Mouse (Mus musculus): ENCODE measurements at regions not wholly inside any gene's neighbourhood (a gene's known extent, or its start where the extent isn't known, plus 50 kb on each side); places are given as distances from the start of the nearest gene placed in this dataset.
"Not testable (repeated sequence)": the region's sequence is repeated elsewhere in the genome, so short reads cannot be mapped to it uniquely, and the experiment has no call there.

DNA sequence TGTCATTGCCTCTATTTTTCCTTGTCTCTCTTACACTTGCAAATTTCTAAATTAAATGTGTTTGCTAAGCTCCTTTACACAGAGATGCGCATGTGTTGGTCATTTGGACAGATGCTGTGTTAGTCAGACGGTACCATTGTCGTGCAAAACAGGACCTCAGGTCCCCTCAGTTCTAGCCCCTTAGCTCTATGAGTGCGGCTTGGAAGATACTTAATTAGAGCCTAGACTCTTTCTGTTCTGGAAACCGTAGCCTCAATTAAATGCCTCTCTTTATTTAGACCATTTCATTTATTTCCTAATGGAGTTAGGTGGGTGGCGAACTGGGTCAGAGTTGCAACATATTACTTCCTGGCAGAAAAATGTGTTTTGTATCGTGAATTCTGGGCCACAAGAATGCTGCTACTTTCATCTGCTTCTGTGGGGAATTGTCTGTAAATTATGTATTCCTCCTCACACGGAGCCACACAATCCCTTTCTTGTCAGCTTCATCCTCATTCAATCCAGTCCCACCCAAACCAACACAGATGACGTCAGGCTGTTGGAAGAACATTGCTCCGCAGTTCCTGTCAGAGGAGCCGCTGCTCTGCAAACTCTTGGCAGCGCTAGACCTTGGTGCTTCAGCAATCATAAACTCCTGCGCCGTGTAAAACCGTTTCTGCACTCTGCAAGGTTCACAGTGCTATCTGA, 345.4 kb upstream of the Nova1 start:
- DNase-seq (ENCODE audit: low spot score in 2 of 2): peak; percentile 34 to 74

GRCm38 (mm10) chr12:47163171-47163570, 344.4 kb upstream of the Nova1 start:
- no peak for DNase-seq (ENCODE audit: low spot score in 2 of 2)

DNA sequence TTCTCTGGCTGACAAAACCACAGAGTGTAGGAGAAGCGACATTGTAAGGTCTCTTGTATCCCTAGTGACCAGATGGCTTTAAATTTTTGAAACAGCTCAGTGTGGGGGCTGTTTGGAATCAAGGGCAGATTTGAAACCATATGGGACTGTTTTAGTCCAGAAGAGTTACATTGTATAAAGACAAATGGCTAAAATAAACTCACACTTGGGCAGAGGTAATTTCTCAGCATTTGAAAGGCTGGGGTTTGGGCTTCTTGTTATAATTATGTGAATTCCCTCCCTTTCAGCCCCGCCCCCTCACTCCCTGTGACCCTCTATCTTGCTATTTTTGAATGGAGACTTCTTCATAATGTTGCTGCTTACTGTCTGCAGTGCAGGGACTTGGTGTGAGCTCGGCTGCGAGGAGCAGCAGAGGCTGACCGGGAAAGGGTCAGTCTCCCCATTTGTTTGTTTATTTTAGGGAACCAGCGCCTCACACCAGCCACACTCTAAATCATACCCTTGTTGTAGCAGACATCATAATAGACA, 344.0 kb upstream of the Nova1 start:
- peak in 1 of 2 experiments; percentile 41 for DNase-seq (ENCODE audit: low spot score in 2 of 2)

GRCm38 (mm10) chr12:47160626-47161025, 341.9 kb upstream of the Nova1 start:
- DNase-seq (ENCODE audit: low spot score in 2 of 2): no peak

DNA sequence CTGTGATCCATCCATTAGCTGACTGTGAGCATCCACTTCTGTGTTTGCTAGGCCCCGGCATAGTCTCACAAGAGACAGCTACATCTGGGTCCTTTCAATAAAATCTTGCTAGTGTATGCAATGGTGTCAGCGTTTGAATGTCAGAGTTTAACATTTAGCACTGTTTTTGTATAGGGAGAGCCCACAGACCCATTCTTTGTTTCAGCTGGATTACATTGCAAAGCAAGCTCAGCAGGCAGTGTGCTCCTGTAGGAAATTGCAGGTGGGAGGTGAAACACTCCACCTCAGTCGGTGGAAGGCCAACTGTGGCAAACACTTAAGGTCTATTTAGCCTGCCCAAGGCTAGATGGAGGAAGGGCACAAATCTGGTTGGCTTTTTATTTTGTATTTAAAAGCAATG, 337.2 kb upstream of the Nova1 start:
- DNase-seq (ENCODE audit: low spot score in 2 of 2): not testable (repeated sequence)

DNA sequence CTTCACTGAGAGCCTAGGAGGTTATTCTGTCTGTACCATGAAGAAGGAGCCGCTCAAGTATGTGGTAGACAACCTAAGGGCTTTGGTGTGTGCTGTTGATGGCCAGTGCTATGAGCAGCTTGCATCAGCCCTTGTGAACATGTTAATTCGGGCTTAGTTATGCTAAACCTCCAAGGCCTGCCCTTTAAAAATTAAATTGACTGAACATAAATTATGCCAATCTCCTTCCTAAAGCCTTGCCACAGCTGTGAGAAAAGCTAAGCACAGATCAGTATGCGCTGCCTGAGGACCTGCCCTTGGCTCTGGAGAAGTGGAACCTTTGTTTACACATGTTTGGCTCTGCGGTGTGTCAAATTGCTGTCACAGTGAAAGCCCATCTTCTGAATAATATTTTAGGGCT, 321.9 kb upstream of the Nova1 start:
- no peak for DNase-seq (ENCODE audit: low spot score in 2 of 2)

DNA sequence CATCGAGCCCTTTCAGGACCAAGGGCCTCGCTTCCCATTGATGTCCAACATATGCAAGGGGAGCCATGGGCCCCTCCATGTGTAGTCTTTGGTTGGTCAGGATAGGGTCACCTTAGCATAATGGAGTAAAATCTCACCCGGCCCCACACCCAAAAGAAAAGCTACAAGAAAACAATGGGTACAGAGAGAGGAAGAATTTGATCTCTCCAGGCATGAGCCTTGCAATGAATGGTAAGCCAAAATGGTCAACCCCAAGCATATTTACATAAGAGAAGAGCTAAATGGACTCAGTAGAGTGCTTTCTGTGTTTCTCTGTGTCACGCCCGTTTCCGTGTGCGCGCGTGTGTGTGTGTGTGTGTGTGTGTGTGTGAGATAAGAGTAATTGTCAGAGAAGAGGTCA, 311.1 kb upstream of the Nova1 start:
- no peak for DNase-seq (ENCODE audit: low spot score in 2 of 2)

DNA sequence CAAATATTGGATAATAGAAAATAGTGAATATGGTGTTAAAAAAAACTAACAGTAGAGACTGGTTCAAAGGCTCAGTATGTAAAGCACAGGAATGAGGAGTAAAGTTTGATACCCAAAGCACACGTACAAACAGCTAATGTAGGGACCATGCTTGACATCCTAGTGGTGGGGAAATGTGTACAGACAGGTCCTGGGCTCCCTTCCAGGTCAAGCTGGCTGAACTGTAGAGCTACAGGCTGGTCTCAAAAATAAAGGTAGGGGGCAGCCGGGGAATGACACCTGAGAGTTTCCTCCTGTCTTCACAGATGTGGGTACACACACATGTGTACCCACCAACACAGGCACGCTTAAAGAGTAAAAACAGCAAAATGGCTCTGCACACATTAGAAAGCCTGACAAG, 309.9 kb upstream of the Nova1 start:
- DNase-seq (ENCODE audit: low spot score in 2 of 2): no peak

- DNase-seq (ENCODE audit: low spot score in 2 of 2): no peak
Measured at GRCm38 (mm10) chr12:47121426-47121825, 302.7 kb upstream of the Nova1 start.

- no peak for DNase-seq (ENCODE audit: low spot score in 2 of 2)
Measured at GRCm38 (mm10) chr12:47117504-47117903, 298.8 kb upstream of the Nova1 start.

GRCm38 (mm10) chr12:47089234-47089633, 270.5 kb upstream of the Nova1 start:
- no peak for DNase-seq (ENCODE audit: low spot score in 2 of 2)

DNA sequence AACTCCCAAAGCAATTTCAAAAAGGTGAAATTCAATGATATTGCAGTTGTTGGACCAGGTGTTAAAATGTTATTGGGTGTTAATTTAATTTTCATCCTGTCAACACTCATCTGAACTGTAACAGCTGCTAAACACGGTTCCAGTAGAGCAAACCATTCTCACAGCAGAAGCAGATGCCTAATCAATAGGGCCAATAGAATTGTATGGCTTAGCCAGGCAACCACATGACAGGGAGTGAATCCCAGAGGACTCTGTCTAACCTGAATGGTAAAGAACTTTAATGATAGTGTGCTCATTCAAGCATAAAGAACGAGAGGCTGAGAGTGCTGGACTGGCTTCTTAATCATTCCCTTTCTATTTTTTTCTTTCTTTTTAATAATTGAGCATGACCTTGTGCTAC, 256.2 kb upstream of the Nova1 start:
- no peak for DNase-seq (ENCODE audit: low spot score in 2 of 2)

GRCm38 (mm10) chr12:47052474-47052873, 233.7 kb upstream of the Nova1 start:
- DNase-seq (ENCODE audit: low spot score in 2 of 2): no peak

DNA sequence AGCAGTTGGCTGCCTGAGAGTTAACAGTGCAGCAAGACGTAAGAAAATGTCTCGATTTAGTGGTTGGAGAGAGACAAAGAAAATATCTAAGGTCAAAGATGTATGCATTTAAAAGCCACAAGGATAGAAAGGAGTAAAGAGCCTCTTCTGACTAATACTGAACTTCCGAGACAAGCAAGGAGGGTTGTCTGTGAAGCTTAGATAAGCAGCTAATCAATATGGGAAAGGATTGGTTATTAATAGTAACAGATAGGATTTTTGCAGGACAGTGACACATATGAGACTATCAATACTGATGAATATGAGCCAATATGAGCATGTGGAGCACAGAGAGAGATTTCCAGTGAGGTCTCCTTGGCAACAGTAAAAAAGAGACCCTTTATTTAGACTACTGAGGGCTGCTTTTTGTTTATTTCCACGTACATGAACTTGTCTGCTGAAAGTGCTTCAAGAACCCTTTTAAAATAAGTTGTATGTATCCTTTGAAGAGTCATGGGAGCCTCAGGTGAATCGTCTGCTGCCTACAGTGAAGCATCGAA, 202.2 kb upstream of the Nova1 start:
- DNase-seq (ENCODE audit: low spot score in 2 of 2): no peak

- DNase-seq (ENCODE audit: low spot score in 2 of 2): no peak
Measured at GRCm38 (mm10) chr12:46992343-46992742, 173.6 kb upstream of the Nova1 start.

GRCm38 (mm10) chr12:46988972-46989371, 170.2 kb upstream of the Nova1 start:
- DNase-seq (ENCODE audit: low spot score in 2 of 2): no peak

GRCm38 (mm10) chr12:46950223-46950779, 131.6 kb upstream of the Nova1 start:
- DNase-seq (ENCODE audit: low spot score in 2 of 2): no peak

- DNase-seq (ENCODE audit: low spot score in 2 of 2): no peak
Measured at GRCm38 (mm10) chr12:46945707-46946106, 127.0 kb upstream of the Nova1 start.

DNA sequence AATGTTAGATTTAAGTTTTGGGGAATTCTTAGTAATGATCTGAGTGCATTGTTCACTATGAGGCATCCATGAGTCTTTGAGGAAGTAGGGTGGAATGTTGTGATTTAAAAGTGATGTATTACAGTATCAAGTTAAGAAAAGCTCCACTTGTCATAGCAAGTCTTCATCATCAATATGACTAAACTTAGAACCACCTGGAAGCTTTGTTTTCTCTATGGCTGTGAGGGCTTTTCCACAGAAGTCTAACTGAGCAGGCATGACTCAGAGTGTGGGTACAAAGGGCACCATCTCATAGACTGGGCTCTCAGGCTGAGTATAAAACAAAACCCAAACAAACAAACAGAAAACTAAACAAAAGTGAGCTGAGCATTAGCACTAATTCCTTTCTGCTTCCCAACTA, 112.4 kb upstream of the Nova1 start:
- DNase-seq (ENCODE audit: low spot score in 2 of 2): no peak

GRCm38 (mm10) chr12:46917286-46917685, 98.6 kb upstream of the Nova1 start:
- DNase-seq (ENCODE audit: low spot score in 2 of 2): no peak

DNA sequence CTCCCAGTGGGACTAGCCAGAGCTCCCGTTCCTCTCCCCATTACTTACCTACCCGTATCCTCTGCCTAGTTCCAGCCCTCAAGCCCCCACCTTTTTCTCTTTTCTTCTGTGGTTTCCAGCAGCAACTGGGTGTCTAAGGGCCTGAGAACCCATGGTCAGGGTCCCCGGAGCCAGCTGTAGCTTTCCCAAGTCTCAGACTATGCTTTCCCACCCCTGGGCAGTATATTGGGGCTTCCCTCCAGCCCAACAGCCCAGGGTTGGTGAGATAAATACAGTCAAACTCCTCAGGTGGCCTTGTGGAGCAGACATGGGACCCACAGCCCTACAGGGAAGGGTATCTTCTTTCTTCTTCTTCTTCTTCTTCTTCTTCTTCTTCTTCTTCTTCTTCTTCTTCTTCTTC, 59.4 kb upstream of the Nova1 start:
- no peak for DNase-seq (ENCODE audit: low spot score in 2 of 2)

GRCm38 (mm10) chr12:46870130-46870529, 51.4 kb upstream of the Nova1 start:
- DNase-seq (ENCODE audit: low spot score in 2 of 2): no peak
